Mouse (Mus musculus): ENCODE measurements around the gene Tmem106b.

Gene Tmem106b

GRCm38 (mm10) chr6:13069302-13070146 is at the start of gene Tmem106b:
Gene Tmem106b, plus strand, starts transcription at chr6:13069759.
- peak; percentile 86 for DNase-seq (ENCODE audit: extremely low read depth, low read depth)

- DNase-seq (ENCODE audit: extremely low read depth, low read depth): no peak
Measured at GRCm38 (mm10) chr6:13021245-13022100, 48.1 kb upstream of the Tmem106b start.

- DNase-seq (ENCODE audit: extremely low read depth, low read depth): no peak
Measured at GRCm38 (mm10) chr6:13030558-13030957, 39.0 kb upstream of the Tmem106b start.

GRCm38 (mm10) chr6:13030961-13031360 is 38.6 kb upstream of the Tmem106b start:
- no peak for DNase-seq (ENCODE audit: extremely low read depth, low read depth)

- no peak for DNase-seq (ENCODE audit: extremely low read depth, low read depth)
Measured at GRCm38 (mm10) chr6:13052408-13053200, 17.0 kb upstream of the Tmem106b start.

DNA sequence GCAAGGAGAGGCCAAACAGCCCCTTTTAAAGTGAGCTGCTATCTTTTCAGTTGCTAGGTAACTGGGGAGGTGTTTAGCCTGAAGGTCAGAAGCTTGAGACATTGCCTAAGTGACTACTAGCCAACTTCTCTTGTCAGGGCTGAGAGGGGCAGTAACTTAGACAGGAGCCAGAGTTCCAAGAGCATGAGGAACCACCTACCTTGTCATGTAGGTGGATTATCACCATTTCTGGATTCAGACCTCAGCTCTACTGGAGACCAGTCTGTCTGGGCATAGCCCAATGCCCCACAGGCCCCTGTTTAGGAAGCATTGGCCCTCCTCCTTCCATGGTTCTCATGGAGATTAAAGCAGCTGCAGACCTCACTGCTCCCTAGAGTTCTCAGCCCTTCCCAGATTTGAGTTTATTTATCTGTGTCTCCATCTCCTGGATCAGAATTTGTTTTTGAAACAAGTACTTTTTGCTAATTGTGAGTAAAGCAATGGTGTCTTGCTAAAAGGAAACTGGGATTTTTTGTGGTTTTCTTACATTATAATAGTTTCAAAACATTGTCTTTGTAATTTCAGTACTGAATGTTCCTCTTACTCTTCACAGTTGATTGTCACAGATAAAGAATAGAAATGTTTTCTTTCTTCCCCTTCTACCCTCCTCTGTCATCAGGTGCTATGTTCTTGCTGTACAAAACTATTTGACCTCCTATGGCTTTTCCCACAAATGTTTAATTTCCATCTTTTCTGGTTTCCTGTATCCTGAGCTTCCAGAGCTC is 8.1 kb upstream of the Tmem106b start:
- DNase-seq (ENCODE audit: extremely low read depth, low read depth): no peak

DNA sequence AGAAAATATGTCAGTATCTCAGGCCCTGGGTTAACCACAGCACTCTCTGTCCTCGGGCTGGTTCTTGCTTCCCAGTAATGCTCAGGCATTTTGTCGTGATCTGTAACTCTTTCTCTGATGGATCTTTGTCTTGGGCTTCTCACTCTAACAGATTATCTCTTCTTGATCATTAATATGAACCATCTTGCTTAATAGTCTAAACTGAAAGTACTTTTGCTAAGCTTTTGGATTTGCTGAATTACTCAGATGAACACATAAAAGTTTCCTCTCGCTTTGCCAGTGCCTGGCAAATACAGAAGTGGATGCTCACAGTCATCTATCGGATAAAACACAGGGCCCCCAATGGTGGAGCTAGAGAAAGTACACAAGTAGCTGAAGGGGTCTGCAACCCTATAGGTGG is 7.5 kb upstream of the Tmem106b start:
- no peak for DNase-seq (ENCODE audit: extremely low read depth, low read depth)

- no peak for DNase-seq (ENCODE audit: extremely low read depth, low read depth)
Measured at GRCm38 (mm10) chr6:13062691-13063255, 6.8 kb upstream of the Tmem106b start.

DNA sequence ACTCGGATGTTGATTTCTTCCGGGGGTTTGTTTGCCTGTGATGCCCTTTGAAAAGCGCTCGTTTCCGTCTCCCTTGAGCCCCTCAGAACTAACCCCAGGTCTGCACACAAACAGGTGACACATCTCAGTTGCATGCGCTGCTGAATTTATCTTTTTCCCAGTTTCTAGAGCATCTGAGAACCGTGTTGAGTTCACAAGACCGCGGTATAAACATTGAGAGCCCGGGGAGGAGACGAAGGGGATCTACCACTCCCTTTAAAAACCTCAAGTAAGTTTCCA is 527 bp downstream of the Tmem106b start:
- DNase-seq (ENCODE audit: extremely low read depth, low read depth): no peak

- peak; percentile 26 for DNase-seq (ENCODE audit: extremely low read depth, low read depth)
Measured at GRCm38 (mm10) chr6:13070485-13070884, 926 bp downstream of the Tmem106b start.

DNA sequence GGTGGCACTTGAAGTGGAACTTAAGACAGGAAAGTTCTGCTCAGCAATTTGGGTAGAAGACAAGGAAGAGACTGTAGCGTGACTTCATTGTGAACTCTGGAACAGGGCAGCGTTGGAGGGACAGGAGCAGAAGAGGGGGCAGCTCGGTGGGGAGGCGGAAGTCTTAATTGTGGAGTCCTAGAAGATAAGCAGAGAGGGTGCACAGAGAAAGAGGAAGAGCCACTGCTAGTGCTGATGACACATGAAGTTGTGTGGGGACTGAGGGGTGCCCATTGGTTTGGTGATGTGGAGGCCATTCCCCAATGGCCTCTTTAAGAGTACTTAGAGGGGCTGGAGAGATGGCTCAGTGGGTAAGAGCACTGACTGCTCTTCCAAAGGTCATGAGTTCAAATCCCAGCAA is 3.5 kb downstream of the Tmem106b start:
- peak; percentile 84 for DNase-seq (ENCODE audit: extremely low read depth, low read depth)

GRCm38 (mm10) chr6:13073876-13074275 is 4.3 kb downstream of the Tmem106b start:
- DNase-seq (ENCODE audit: extremely low read depth, low read depth): no peak

GRCm38 (mm10) chr6:13082881-13083280 is 13.3 kb downstream of the Tmem106b start:
- DNase-seq (ENCODE audit: extremely low read depth, low read depth): no peak

DNA sequence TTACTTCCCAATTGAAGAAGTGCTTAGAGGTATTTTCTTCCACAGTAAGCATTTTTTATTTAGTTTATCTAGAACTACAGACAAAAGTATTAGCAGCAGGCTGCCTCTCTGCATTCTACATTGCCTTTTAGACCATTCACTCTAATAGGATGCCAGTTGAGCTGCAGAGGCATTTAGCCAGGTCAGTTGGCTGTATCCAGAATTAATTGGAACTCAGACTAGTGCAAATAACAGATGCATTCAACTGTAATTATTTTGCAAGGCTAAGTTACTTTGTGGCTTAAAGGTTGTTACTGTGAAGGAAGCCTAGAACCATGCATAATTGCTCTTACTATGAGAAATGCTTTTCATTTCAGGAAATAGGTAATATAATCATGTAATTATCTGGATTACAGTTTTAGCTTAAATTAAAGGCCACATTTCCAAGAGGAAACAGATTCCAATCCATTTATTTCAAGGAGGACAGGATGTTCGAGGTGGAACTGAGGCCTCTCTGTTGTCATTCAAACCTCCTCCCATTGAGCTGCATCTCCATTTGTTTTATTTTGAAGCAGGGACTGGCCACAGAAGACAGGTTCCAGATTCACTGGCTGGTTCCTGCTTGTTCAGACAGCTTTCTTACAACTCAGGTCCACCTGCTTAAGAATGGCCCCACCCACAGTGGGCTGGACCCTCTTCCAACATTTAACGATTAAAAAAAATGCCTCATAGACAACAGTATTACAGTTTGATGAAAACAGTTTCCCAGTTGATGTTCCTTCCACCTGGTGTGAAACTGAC is 27.3 kb downstream of the Tmem106b start:
- DNase-seq (ENCODE audit: extremely low read depth, low read depth): no peak

GRCm38 (mm10) chr6:13100137-13100536 is 30.6 kb downstream of the Tmem106b start:
- no peak for DNase-seq (ENCODE audit: extremely low read depth, low read depth)

DNA sequence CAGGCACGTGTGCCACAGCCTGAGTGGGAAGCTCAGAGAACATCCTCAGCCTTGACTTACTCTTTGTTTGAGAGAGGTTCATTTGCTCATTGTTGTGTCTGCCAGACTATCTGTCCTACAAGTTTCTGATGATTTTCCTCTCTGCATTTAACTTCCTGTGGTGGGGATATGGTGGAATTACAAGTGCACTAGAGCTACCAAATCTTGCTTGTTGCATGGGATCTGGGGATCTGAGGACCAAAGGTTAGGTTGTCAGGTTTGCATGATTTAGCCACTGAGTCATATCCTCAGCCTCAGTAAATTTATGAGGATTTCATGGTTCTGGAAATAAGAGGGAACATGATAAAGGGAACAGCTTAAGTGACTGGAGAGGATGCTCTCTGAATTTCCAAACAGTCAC is 39.1 kb downstream of the Tmem106b start:
- no peak for DNase-seq (ENCODE audit: extremely low read depth, low read depth)

DNA sequence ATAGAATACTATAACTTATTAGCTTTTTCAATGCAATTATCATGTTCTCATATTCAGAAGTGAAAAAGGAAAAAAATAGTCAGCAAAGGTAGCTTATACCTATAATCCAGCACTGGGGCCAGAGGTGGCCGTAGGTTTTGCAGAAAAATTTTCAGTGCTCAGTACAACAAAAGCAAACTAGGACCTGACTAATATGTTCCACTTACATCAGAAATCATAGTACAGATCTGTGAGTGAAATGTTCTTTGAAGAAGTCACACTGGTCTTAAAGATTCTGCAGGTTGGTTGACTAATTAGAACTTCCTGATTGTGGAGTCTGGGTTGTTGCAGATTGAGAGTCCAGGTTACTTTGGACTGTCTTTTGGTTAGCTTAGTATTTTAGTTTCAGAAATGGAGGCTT is 67.7 kb downstream of the Tmem106b start:
- no peak for DNase-seq (ENCODE audit: extremely low read depth, low read depth)
